Mouse (Mus musculus) lung, postnatal 10 days (tissue): ENCODE measurements around the gene Gm45261.

Source experiments
- DNase-seq: peaks from one replicate; pipeline ENCODE4 v3.0.0; 2021

The Gm45261 gene

GRCm38 (mm10) chr1:80461348-80461747, at the start of gene Gm45261:
Gene Gm45261, minus strand, starts transcription at chr1:80461448.
- DNase-seq, result no peak

DNA sequence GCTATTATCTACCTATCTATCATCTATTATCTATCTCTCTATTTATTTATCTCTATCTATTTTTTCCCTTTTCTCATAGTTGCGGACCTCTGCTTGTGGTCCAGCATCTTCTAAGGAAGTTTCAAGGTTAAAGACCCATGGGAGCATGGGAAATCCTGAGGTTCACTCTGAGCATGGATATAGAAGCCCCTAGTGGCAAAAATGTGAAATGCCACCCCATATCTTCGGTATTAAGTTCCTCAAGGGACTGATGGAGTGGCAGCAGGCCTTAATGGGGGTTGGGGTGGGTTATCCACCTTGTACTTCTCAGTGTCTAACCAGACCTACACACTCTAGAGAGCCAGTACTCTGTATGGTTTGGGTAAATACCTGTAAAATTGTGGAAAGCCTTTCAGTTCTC, 43.5 kb upstream of the Gm45261 start:
- peak; percentile 5 for DNase-seq

DNA sequence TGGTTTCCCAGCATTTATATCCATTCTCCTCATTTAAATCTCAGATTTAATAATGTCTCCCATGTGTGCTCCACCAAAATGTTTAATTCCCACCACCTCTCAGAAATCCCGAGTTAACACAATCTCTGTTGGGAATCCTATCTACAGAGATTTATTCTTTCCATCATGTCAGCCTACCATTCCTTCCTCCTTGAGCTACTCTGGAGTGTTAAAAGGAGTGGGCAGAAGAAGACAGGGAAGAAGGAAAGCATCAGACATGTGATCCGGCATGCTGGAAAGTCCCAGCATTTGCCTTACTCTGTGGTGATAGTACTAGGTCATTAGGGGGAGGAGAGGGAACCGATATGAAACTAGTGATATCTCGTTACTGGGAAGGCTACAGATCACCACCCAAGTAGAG, 42.8 kb upstream of the Gm45261 start:
- no peak for DNase-seq

DNA sequence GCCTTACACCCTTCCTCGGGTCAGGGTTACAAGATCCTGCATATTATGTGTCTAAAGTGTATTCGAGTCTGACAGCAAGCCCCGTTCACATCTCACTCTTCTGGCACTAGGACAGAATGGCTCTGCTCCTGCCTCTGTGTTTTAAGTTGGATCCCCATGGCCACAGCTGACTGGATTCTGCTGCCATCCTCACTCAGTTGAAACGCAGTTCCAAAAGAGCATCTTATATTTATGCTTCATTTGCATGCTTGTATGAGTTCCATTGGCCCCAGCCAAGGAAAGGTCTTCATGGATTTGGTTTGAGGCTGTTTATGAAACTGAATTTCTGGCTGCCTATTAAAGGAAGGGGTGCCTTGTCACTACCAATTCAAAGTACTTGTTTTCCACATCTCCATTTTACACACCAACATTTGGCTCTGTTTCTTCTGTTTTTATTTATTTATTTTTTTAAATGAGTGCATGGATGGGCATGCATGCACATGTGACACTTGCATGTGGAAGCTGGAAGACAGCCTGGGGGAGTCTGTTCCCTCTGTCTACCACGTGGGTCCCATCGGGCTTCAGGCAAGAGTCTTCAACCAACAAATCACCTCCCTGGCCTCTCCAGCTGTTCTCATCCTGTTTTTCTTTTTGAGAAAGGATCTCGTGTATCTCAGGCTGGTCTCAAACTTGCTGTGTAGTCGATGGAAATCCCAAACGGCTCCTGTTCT, 41.4 kb upstream of the Gm45261 start:
- no peak for DNase-seq

DNA sequence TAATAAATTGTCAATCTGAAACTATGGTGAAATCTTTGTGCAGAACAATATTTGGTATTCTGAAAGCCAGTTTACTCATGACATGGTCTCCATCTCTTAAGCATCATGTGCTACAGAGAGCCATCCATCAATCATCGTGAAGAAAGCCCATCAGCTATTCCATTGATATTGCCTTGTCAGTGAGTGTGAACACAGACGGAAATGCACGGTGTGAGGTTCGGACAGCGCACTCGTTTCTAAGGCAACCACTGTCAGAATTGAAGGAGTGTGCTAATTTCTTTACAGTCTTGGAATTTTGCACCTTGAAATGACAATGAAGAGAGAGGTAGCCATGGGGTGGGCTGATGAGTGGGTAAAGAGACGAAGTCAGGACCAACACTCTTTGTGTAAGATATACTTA, 38.0 kb upstream of the Gm45261 start:
- DNase-seq, result no peak

DNA sequence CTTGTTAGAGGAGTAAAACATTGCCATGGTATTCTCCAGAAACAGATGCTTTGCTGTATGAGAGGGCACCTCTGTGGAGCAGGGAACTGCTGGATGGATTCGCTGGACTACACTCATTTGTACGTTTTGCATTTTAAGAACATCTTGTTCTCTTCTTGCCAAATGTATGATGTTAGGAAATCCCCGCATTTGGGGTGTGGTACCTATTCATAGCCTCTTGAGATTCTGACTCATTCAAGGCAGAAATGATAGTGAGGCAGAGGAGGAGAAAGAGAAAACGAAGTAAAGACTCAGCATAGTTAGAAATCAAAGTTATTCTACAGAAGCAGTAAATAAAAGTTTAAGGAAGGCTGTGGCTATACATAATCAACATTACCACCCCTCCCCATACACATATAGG, 35.1 kb upstream of the Gm45261 start:
- DNase-seq, result no peak

DNA sequence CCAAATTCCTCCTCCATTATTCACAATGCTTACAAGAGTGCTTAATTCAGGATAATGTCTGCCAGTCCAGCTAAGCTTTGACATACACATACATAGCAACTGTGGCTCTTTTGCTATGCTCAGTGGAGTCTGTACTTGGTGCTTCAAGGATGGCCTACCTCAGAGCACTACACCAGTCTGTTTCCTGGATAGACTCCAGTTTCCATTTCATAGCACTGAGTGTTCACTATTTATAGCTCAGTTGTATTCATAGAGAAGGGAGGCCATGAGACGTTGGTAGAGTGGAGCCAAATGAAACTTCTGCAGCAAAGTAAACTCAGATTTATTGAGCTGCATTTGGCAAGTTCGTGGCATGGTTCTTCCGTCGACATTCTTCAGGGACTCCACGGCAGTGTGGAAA, 22.2 kb upstream of the Gm45261 start:
- DNase-seq, result no peak

DNA sequence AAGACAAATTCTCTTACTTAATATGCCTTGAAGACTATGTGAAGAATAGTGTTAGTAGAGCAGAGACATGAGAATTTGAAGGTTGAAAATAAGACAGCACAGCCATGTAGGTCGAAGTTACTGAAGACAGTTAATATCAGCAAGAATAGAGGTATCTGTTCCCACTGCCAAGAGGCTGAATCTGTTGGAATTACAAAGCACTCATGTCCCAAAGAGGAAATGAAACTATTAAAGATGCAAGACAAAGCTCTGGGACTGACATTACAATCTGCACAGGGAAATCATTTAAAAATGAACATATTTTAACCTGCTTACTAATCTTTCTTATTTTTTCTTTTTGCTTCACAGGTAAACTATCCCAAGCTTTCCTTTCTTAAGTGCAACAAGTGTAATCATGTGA, 13.7 kb upstream of the Gm45261 start:
- DNase-seq, result no peak

DNA sequence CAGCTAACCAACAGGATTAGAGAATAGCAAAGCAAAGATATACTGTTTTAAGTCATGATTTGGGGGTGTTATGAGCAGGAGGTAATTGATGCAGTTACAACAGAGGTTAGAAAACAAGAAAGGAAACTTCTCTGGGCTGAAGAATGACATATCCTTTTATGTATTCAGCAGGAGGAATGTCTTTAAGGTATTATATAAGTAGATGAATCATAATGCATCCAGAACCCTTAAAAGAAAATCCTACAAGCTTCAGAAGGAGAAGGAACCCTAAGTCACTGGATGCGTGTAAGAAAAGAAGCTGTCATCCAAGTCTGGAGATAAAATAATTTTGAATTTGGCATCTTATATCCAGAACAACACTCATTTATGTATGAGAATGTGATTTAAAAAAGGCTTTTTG, 11.1 kb upstream of the Gm45261 start:
- no peak for DNase-seq

DNA sequence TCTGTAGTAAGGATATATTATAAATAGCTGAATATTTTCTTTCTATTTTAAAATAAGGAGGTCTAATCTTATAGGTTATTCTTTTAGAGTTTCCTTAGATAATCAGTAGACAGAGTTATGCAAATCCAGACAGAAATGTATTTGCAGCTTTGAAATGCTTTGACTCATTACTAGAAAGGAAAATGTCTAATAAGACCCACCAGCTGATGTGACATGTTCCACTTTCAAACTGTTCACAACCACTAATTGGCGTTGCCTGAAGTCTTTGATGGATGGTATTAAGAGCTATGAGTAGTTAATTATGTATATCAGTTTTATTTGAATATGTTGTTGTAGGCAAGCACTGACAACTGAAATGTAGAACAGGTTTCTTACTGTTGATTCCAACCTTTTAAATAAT, 1.3 kb downstream of the Gm45261 start:
- DNase-seq, result no peak

DNA sequence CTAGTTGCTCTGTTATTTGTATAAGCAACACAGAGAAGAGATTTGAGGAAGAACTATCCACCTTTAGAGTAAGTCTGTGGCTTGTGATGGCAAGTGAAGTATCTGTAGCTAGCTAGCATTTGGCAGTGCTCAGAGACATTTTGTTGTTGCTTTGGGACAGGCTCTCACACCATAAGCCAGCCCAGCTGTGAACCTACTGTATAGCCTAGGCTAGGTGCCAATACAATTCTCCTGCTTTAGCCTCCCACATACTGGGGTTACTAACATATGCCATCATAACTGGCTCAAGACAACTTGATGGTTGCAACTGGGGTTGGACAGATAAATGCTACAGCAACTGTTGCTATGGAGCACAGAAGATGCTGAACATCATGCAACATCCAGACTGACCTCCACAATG, 1.8 kb downstream of the Gm45261 start:
- no peak for DNase-seq

DNA sequence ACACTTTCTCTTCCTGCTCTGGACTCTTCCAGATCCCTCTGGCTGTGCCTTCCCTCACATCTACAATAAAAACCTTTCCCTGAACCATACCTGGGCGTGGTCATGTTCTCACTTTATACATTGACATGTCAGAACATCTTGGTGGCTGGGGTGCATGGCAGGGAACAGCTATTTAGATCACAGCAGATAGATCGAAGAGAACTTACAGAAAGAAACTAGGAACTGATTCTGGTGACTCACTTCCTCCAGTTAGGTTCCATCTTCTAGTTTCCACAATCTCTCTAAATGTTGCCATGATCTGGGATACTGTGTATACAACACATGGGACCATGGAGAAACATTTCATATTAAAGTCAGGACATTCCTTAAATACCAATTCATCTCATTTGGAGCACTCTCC, 7.3 kb downstream of the Gm45261 start:
- no peak for DNase-seq

DNA sequence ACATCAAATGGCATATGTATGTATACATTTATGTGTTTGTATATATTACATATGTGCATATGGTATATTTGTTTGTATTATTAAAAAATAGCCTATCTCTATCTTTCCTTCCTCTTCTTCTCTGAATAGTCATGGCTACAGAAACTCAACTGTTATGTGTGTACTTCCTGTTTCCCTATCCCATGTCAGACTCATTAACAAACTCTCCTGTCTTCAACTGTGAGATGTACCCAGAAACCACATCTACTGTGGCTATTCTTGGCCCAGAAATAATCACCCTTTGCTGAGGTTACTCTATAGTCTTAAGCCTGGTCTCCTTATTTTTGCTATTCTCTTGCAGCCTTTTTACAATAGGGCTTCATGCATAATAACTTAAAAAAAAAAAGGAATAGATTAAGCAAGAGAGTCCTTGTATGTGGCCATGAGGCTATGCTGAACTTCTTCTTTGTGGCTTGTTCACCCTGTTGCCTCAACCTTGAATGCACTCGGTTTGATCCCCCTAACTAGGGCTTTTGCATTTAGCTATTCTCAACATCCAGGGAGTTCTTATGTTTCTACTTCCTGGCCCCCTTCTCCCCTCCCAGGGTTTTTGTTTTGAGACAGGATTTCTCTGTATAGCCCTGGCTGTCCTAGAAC, 9.2 kb downstream of the Gm45261 start:
- DNase-seq, result no peak

GRCm38 (mm10) chr1:80447554-80447953, 13.7 kb downstream of the Gm45261 start:
- DNase-seq, result no peak

DNA sequence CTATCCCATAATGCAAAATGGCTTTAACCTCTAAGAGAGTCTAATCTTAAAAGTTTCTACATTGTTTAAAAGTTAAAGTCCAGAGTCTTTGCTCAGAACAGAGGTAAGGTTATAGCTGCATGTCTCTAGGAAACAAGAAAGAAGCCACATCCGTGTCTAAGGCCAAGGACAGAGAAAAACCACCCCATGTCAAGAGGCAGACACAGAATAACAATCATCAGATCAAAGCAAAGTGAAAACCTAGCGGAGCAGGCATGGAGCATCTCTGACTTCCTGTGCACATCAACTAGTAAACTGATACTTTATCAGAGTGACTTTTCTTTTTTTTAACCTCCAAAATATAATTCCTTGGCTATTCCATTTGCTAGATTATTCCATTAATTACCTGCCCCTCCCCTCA, 20.3 kb downstream of the Gm45261 start:
- no peak for DNase-seq

DNA sequence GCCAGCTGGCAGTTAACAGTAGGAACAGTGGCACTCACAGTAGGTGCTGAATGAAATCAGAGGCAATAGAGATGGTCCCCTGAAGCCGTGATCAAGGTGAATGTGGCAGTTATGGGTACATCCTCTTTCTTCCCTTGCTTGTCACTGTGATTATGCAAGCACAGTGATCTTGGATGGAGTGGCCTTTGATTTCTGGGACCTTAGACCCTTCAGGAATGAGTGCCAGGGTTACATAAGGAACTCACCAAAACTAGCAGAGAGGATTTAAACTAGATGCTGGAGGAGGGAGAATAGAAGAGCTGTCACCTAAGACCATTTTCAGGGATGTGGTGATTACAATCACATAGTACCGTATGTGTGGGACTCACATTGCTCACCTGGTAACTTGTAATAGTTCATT, 22.7 kb downstream of the Gm45261 start:
- no peak for DNase-seq

- no peak for DNase-seq
These were observed 33.3 kb downstream of the Gm45261 start for GRCm38 (mm10) chr1:80427946-80428345.

DNA sequence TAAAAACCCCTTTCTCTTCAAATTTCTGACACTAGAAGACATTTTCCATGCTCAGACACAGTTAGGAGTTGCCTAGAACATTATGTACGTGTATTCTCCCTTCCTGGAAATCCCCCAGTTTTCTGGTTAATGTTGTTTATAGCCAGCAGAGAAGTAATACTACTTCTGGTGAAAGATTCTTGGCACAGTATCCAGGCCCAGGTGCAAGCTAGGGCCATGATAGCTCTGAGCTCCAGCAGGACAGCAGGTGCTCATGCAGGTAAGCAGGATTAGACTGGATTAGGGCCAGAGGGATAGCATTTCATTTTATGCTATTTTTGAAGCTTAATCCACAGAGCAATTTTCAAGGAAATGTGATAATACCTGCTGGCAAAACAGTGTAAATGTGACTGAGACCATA, 33.8 kb downstream of the Gm45261 start:
- DNase-seq, result no peak

GRCm38 (mm10) chr1:80424666-80425065, 36.6 kb downstream of the Gm45261 start:
- DNase-seq, result no peak

GRCm38 (mm10) chr1:80418321-80419045, 42.8 kb downstream of the Gm45261 start:
- DNase-seq, result no peak

- no peak for DNase-seq
These were observed 44.9 kb downstream of the Gm45261 start for GRCm38 (mm10) chr1:80416329-80416728.

DNA sequence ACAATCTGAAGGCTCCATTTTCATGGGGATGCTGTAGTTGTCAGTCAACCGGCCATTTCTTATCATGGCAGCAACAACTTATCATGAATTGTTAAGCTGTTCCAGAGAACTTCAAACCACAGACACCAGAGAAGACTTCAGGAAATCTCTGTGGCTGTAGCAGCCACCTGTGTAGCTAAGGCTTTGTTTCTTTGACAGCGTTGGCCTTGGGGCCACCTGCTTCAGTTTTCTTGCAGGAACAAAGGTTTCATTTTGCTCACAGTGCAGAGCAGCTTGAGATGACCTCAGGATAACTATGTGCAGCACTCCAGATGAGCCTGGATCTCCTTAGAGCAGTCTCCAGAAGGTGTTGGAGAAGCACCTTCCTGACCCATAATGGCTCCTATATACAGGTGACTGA, 48.7 kb downstream of the Gm45261 start:
- DNase-seq, result no peak

- DNase-seq, result no peak
These were observed 50.8 kb downstream of the Gm45261 start for GRCm38 (mm10) chr1:80410229-80410973.
